Mouse (Mus musculus) MEL (cell line): ENCODE measurements at regions not wholly inside any gene's neighbourhood (a gene's known extent, or its start where the extent isn't known, plus 50 kb on each side); places are given as distances from the start of the nearest gene placed in this dataset.

Experiments
- DNase-seq: peaks from one replicate; pipeline ENCODE4 v3.0.0; 2011; ENCODE audit warnings: low read depth, low spot score
- H3K27ac ChIP-seq: 2 replicates; pipeline ENCODE4 v1.5.1; 2012; ENCODE audit warnings: low read depth, mild to moderate bottlenecking, control low read depth, low read length, moderate library complexity; ENCODE audit not compliant: control insufficient read depth
- H3K27me3 ChIP-seq, 2 experiments: fragments of 150-350 bp in 1 of 2; sonication (generic) in 1 of 2; 2 replicates each; pipeline ENCODE4 v1.6.1; 2012; ENCODE audit warnings: low read length in 2 of 2, mild to moderate bottlenecking in 2 of 2, improper control_type of control experiment in 1 of 2, moderate library complexity in 1 of 2; ENCODE audit not compliant: insufficient read depth in 2 of 2, control insufficient read depth in 1 of 2
- H3K36me3 ChIP-seq, 2 experiments: 2 replicates each; pipeline ENCODE4 v1.6.1; 2012 to 2014; ENCODE audit warnings: low read length in 2 of 2, improper control_type of control experiment in 1 of 2, inconsistent platforms in 1 of 2, mild to moderate bottlenecking in 1 of 2; ENCODE audit not compliant: insufficient read depth in 2 of 2, control insufficient read depth in 1 of 2
- H3K4me1 ChIP-seq, 2 experiments: fragments of 150-350 bp in 1 of 2; sonication (generic) in 1 of 2; 2 replicates each; pipeline ENCODE4 v1.6.1; 2012; ENCODE audit warnings: low read length in 2 of 2, improper control_type of control experiment in 1 of 2, mild to moderate bottlenecking in 1 of 2; ENCODE audit not compliant: insufficient read depth in 2 of 2, control insufficient read depth in 1 of 2
- H3K4me3 ChIP-seq, 2 experiments: fragments of 150-350 bp in 1 of 2; sonication (generic) in 1 of 2; 2 replicates each; pipeline ENCODE4 v1.5.1; 2012; ENCODE audit warnings: low read depth in 2 of 2, low read length in 2 of 2, mild to moderate bottlenecking in 2 of 2, moderate library complexity in 2 of 2, control low read depth in 1 of 2, improper control_type of control experiment in 1 of 2; ENCODE audit not compliant: control insufficient read depth in 1 of 2, insufficient read depth in 1 of 2
- H3K79me2 ChIP-seq: 2 replicates; pipeline ENCODE4 v1.6.1; 2012; ENCODE audit warnings: mild to moderate bottlenecking, low read length, moderate library complexity; ENCODE audit not compliant: control insufficient read depth, poor library complexity, insufficient read depth
- H3K9ac ChIP-seq: 2 replicates; pipeline ENCODE4 v1.6.1; 2012; ENCODE audit warnings: low read depth, mild to moderate bottlenecking, control low read depth, low read length, moderate library complexity; ENCODE audit not compliant: control insufficient read depth, poor library complexity, severe bottlenecking
- H3K9me3 ChIP-seq: fragments of 150-350 bp; sonication (generic); replicated peaks from 2 replicates; pipeline ENCODE4 v1.6.1; 2012; ENCODE audit warnings: mild to moderate bottlenecking, low read length, improper control_type of control experiment, moderate library complexity; ENCODE audit not compliant: insufficient read depth
- BHLHE40 ChIP-seq: IDR thresholded peaks from 2 replicates; pipeline ENCODE4 v1.6.1; 2012; ENCODE audit warnings: low read depth, mild to moderate bottlenecking, inconsistent platforms, low read length, improper control_type of control experiment, borderline replicate concordance
- E2F4 ChIP-seq: IDR thresholded peaks from 2 replicates; pipeline ENCODE4 v1.6.1; 2011; ENCODE audit warnings: low read depth, low read length, improper control_type of control experiment, borderline replicate concordance
- ELF1 ChIP-seq: IDR thresholded peaks from 2 replicates; pipeline ENCODE4 v1.6.1; 2014; ENCODE audit warnings: low read depth, mild to moderate bottlenecking, inconsistent platforms, low read length, improper control_type of control experiment, moderate library complexity
- EP300 ChIP-seq, 2 experiments: IDR thresholded peaks; 2 replicates each; pipeline ENCODE4 v1.6.1; 2011; ENCODE audit warnings: improper control_type of control experiment in 2 of 2, low read length in 2 of 2, low read depth in 1 of 2, mild to moderate bottlenecking in 1 of 2
- GABPA ChIP-seq: IDR thresholded peaks from 2 replicates; pipeline ENCODE4 v1.6.1; 2012; ENCODE audit warnings: low read depth, mild to moderate bottlenecking, inconsistent platforms, low read length, improper control_type of control experiment, moderate library complexity
- GATA1 ChIP-seq: IDR thresholded peaks from 2 replicates; pipeline ENCODE4 v1.6.1; 2011; ENCODE audit warnings: low read depth, low read length, improper control_type of control experiment
- MAFK ChIP-seq: IDR thresholded peaks from 2 replicates; pipeline ENCODE4 v1.6.1; 2011; ENCODE audit warnings: low read depth, mild to moderate bottlenecking, low read length, improper control_type of control experiment, borderline replicate concordance
- MAZ ChIP-seq: IDR thresholded peaks from 2 replicates; pipeline ENCODE4 v1.6.1; 2012; ENCODE audit warnings: low read depth, mild to moderate bottlenecking, inconsistent platforms, low read length, improper control_type of control experiment
- MXI1 ChIP-seq: IDR thresholded peaks from 2 replicates; pipeline ENCODE4 v1.6.1; 2011; ENCODE audit warnings: mild to moderate bottlenecking, low read depth, low read length, improper control_type of control experiment
- MYC ChIP-seq: IDR thresholded peaks from 2 replicates; pipeline ENCODE4 v1.6.1; 2011; ENCODE audit warnings: low read depth, mild to moderate bottlenecking, low read length, improper control_type of control experiment, moderate library complexity
- NELFE ChIP-seq: IDR thresholded peaks from 2 replicates; pipeline ENCODE4 v1.6.1; 2011; ENCODE audit warnings: low read depth, low read length, improper control_type of control experiment
- NRF1 ChIP-seq: IDR thresholded peaks from 2 replicates; pipeline ENCODE4 v1.6.1; 2014; ENCODE audit warnings: low read depth, mild to moderate bottlenecking, inconsistent platforms, low read length, improper control_type of control experiment, moderate library complexity; ENCODE audit not compliant: poor library complexity, insufficient read depth, severe bottlenecking
- POLR2A ChIP-seq, 2 experiments: IDR thresholded peaks; 2 replicates each; pipeline ENCODE4 v1.6.1; 2011 to 2012; ENCODE audit warnings: low read length in 2 of 2, mild to moderate bottlenecking in 2 of 2, control low read depth in 1 of 2, improper control_type of control experiment in 1 of 2, low read depth in 1 of 2, moderate library complexity in 1 of 2; ENCODE audit not compliant: control insufficient read depth in 1 of 2, insufficient read depth in 1 of 2, poor library complexity in 1 of 2
- POLR2AphosphoS2 ChIP-seq: IDR thresholded peaks from 2 replicates; pipeline ENCODE4 v1.6.1; 2011; ENCODE audit warnings: low read length, improper control_type of control experiment
- POLR2AphosphoS5 ChIP-seq: IDR thresholded peaks from 2 replicates; pipeline ENCODE4 v1.6.1; 2012; ENCODE audit warnings: low read depth, borderline replicate concordance, mild to moderate bottlenecking, inconsistent platforms, low read length, moderate library complexity, mixed read lengths
- RAD21 ChIP-seq: IDR thresholded peaks from 2 replicates; pipeline ENCODE4 v1.6.1; 2011; ENCODE audit warnings: mild to moderate bottlenecking, low read depth, low read length, improper control_type of control experiment
- RCOR1 ChIP-seq: IDR thresholded peaks from 2 replicates; pipeline ENCODE4 v1.6.1; 2012; ENCODE audit warnings: low read depth, mild to moderate bottlenecking, inconsistent platforms, low read length, improper control_type of control experiment
- TAL1 ChIP-seq: IDR thresholded peaks from 2 replicates; pipeline ENCODE4 v1.6.1; 2012; ENCODE audit warnings: mild to moderate bottlenecking, inconsistent platforms, low read length, moderate library complexity, mixed read lengths
- UBTF ChIP-seq: IDR thresholded peaks from 2 replicates; pipeline ENCODE4 v1.6.1; 2012; ENCODE audit warnings: low read depth, mild to moderate bottlenecking, inconsistent platforms, low read length, improper control_type of control experiment, moderate library complexity, borderline replicate concordance; ENCODE audit not compliant: insufficient read depth
- USF2 ChIP-seq, 2 experiments: IDR thresholded peaks; 2 replicates each; pipeline ENCODE4 v1.6.1; 2011 to 2012; ENCODE audit warnings: improper control_type of control experiment in 2 of 2, low read length in 2 of 2, borderline replicate concordance in 1 of 2, inconsistent platforms in 1 of 2, low read depth in 1 of 2, mild to moderate bottlenecking in 1 of 2; ENCODE audit not compliant: insufficient read depth in 1 of 2
- ZC3H11A ChIP-seq: IDR thresholded peaks from 2 replicates; pipeline ENCODE4 v1.6.1; 2012; ENCODE audit warnings: low read depth, mild to moderate bottlenecking, inconsistent platforms, low read length, improper control_type of control experiment
- ZKSCAN1 ChIP-seq: IDR thresholded peaks from 2 replicates; pipeline ENCODE4 v1.6.1; 2012; ENCODE audit warnings: low read depth, mild to moderate bottlenecking, inconsistent platforms, low read length, improper control_type of control experiment, moderate library complexity

- TF ChIP-seq MAZ (no peak), ELF1 (no peak), MYC (no peak), USF2 (IDR thresholded peaks at IDR 0.05; ENCODE audit: borderline replicate concordance in 1 of 2, insufficient read depth in 1 of 2, low read depth in 1 of 2, low read length in 2 of 2) (no peak), ZKSCAN1 (no peak), EP300 (IDR thresholded peaks at IDR 0.05; ENCODE audit: low read depth in 1 of 2, low read length in 2 of 2) (no peak), POLR2AphosphoS5 (no peak), NRF1 (no peak), MXI1 (no peak), NELFE (no peak), E2F4 (no peak)
- TF ChIP-seq, all 39 proteins: peak for 0
- Histone ChIP-seq H3K4me3 (no peak overlapping the region), H3K27ac (no peak overlapping the region), H3K4me1 (no peaks in the 10 kb centered on the region), H3K79me2 (no peaks in the 10 kb centered on the region), H3K36me3 (no peaks in the 10 kb centered on the region), H3K9me3 (no peaks in the 10 kb centered on the region), H3K9ac (no peak overlapping the region), H3K27me3 (no peaks in the 10 kb centered on the region)
- no peak for DNase-seq
Measured at GRCm38 (mm10) chr9:84673327-84673726, 639.2 kb upstream of the Gm11114 start.

- Histone ChIP-seq H3K79me2 (no peaks in the 10 kb centered on the region), H3K4me3 (no peak overlapping the region), H3K36me3 (no peaks in the 10 kb centered on the region), H3K4me1 (no peaks in the 10 kb centered on the region), H3K9ac (no peak overlapping the region), H3K27me3 (no peaks in the 10 kb centered on the region), H3K27ac (no peak overlapping the region), H3K9me3 (no peaks in the 10 kb centered on the region)
- TF ChIP-seq GATA1, result no peak
- no peak for DNase-seq
Measured at GRCm38 (mm10) chr9:84678416-84678815, 634.2 kb upstream of the Gm11114 start.

DNA sequence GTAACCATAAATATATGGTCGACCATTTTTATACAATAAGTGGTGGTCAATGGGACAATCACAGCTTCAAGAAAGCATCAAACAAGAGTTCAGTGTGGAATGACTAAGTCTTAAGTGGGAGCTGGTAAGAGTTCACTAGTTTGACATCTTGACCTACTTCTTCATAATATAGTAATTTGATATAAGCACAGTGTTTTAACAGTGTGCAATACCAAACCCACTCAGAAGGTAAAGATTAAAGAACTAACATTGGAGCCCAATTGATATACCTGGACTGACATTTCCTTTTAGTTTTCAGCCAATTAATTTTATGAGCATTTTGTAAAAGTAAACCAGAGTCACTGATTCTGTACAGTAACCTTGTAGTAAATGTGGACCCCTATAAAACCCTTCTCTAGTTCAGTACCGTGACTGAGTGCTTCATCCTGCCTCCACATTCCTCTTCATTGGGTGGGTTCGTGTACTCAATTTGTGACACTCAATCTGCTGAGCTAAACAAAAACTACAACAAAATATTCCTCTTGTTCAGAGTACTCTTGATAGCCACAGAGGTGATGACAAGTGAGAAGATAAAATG, 593.9 kb upstream of the Gm11114 start:
- no peaks in the 10 kb centered on the region for H3K79me2 ChIP-seq
- H3K4me1 ChIP-seq, result no peaks in the 10 kb centered on the region
- no peaks in the 10 kb centered on the region for H3K36me3 ChIP-seq
- no peaks in the 10 kb centered on the region for H3K27me3 ChIP-seq
- H3K9ac ChIP-seq, result no peak overlapping the region
- no peak for DNase-seq
- H3K9me3 ChIP-seq, result no peaks in the 10 kb centered on the region
- TF ChIP-seq ZC3H11A (no peak), POLR2A (IDR thresholded peaks at IDR 0.05; ENCODE audit: control insufficient read depth in 1 of 2, insufficient read depth in 1 of 2, low read depth in 1 of 2, low read length in 2 of 2, poor library complexity in 1 of 2) (no peak), RCOR1 (no peak), POLR2AphosphoS2 (no peak), POLR2AphosphoS5 (no peak), MAFK (no peak), GATA1 (no peak), MYC (no peak), TAL1 (no peak), MAZ (no peak), GABPA (no peak), BHLHE40 (no peak), RAD21 (no peak), NELFE (no peak), UBTF (no peak)
- TF ChIP-seq, all 39 proteins: peak for 0
- H3K4me3 ChIP-seq, result no peak overlapping the region
- no peak overlapping the region for H3K27ac ChIP-seq
